Comparison of ENCODE assay signal across 31 mouse cellular contexts in the genomic region with DNA sequence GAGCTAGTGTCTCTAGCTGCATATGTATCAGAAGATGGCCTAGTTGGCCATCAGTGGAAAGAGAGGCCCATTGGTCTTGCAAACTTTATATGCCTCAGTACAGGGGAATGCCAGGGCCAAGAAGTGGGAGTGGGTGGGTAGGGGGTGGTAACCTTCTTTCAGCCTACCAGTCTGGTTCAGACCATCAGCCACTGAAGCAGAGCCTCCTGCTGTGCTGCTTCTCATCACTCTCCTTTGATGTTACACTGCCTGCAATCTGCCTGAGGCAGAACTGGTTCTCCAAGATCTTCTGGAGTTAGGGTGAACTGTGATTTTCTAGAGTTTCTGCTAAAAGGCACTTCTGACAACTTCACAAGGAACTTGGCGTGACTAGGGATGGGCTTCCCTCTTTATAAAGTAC. TPM values are rescaled to one million over a fixed set of nuclear protein-coding genes. Genes with fewer than 3 reads are reported as not detected.
"Had no signal": no experiment of that assay in that cellular context is flagged by ENCODE, and none has a peak within 500 bp of the region (broad histone marks: within the 10 kb centered on the region; RNA-seq: fewer than 3 reads in every experiment).

No protein-coding gene starts in this region.

RNA-seq across cellular contexts. Expression of gene Gm17332, which starts 55.3 kb away (rescaled TPM):
- polyA plus RNA-seq: limb, embryonic 10.5 days; limb, embryonic 11.5 days; limb, embryonic 12.5 days; limb, embryonic 13.5 days; limb, embryonic 14.5 days; limb, embryonic 15.5 days; liver, adult 2 months; liver, embryonic 11.5 days; liver, embryonic 12.5 days; liver, embryonic 13.5 days; liver, embryonic 14.5 days; liver, embryonic 15.5 days; liver, embryonic 16.5 days; liver, postnatal 0 days; lung, adult 2 months; lung, embryonic 14.5 days; lung, embryonic 15.5 days; lung, embryonic 16.5 days; lung, postnatal 0 days; macrophage; midbrain, embryonic 10.5 days; midbrain, embryonic 11.5 days; midbrain, embryonic 12.5 days; midbrain, embryonic 13.5 days; midbrain, embryonic 14.5 days; midbrain, embryonic 15.5 days; midbrain, embryonic 16.5 days; midbrain, postnatal 0 days; myocyte; neural tube, embryonic 11.5 days; neural tube, embryonic 12.5 days had no signal
